Mouse (Mus musculus) embryonic facial prominence, embryonic 12.5 days (tissue): ENCODE measurements around the gene Dennd4c. TPM values are rescaled to one million over a fixed set of nuclear protein-coding genes. Genes with fewer than 3 reads are reported as not detected.

ENCODE experiments used
- ATAC-seq: fragments of 200-750 bp; cut with Nextera tagmentation; 2 replicates; pipeline ENCODE4 v1.8.0; 2017; ENCODE audit not compliant: insufficient number of reproducible peaks, insufficient read depth, low FRiP score, low TSS enrichment
- H3K27ac ChIP-seq: fragments of 300-500 bp; sonication (generic); 2 replicates; pipeline ENCODE4 v1.5.1; 2016; ENCODE audit warnings: mild to moderate bottlenecking
- H3K27me3 ChIP-seq: fragments of 300-500 bp; sonication (generic); 2 replicates; pipeline ENCODE4 v1.6.1; 2016; ENCODE audit warnings: mild to moderate bottlenecking, moderate library complexity
- H3K36me3 ChIP-seq: fragments of 300-500 bp; sonication (generic); 2 replicates; pipeline ENCODE4 v1.6.1; 2016; ENCODE audit warnings: mild to moderate bottlenecking
- H3K4me1 ChIP-seq: fragments of 300-500 bp; sonication (generic); 2 replicates; pipeline ENCODE4 v1.6.1; 2016
- H3K4me2 ChIP-seq: fragments of 300-500 bp; sonication (generic); replicated peaks from 2 replicates; pipeline ENCODE4 v1.6.1; 2016; ENCODE audit warnings: mild to moderate bottlenecking, moderate library complexity
- H3K4me3 ChIP-seq: fragments of 300-500 bp; sonication (generic); 2 replicates; pipeline ENCODE4 v1.5.1; 2016; ENCODE audit warnings: mild to moderate bottlenecking
- H3K9ac ChIP-seq: fragments of 300-500 bp; sonication (generic); 2 replicates; pipeline ENCODE4 v1.6.1; 2016; ENCODE audit warnings: mild to moderate bottlenecking, moderate library complexity
- H3K9me3 ChIP-seq: fragments of 300-500 bp; sonication (generic); 2 replicates; pipeline ENCODE4 v1.6.1; 2016; ENCODE audit warnings: mild to moderate bottlenecking, moderate library complexity
- WGBS: fragments of 180-500 bp; shearing (Covaris S2); methylation state at CpG from one replicate; pipeline ENCODE4 v1.1.7; 2016; 5-methylcytosine and 5-hydroxymethylcytosine counted together
- polyA plus RNA-seq: library from polyadenylated mRNA; unstranded; fragments of >200 nt; fragmentation: Nextera tagmentation; extraction: Ambion mirVana; gene quantifications from 2 replicates; pipeline ENCODE4 v1.2.1, GENCODE M21; 2016

Dennd4c gene
- polyA plus RNA-seq, 1 experiment from 2014 or later = 9.2 TPM

DNA sequence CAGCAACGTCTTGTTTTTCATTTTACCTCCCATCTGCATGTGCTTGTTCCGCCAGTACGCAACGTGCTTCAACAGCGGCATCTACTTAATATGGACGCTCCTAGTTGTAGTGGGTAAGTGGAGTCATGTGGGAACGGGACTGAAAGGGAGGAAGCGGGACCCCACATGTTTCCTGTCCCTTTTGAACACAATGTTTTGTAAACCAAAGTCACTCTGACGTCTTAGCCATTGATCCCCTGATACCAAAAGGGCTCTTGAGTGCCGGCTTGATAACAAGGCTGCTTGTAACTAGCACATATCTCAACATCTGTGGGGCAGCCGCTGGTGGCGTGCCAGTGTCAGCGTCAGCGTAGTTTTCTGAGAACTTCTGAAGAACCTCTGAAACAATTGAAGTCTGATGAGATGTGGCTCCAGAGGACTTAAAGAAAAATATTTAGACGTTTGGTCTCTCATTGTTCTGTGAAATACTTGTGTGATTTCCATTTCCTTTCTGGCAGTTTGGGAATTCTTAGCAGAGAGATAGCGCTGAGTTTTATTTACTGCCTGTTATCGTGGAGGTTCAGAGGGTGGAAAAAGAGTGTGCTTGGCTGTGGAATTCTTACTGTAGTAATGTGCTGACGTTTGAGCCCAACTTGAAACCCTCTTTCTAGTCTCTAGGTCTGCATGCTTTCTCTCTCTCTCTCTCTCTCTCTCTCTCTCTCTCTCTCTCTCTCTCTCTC is 138.0 kb downstream of the Dennd4c start:
- Histone ChIP-seq H3K9me3 (no peaks in the 10 kb centered on the region), H3K9ac (no peak overlapping the region), H3K4me3 (peak overlapping the region; percentile 18), H3K27ac (no peak overlapping the region), H3K36me3 (no peaks in the 10 kb centered on the region), H3K4me1 (no peaks in the 10 kb centered on the region), H3K27me3 (no peaks in the 10 kb centered on the region), H3K4me2 (peak overlapping the region; percentile 38)
- WGBS = 33% methylated on average over 18 of the region's 18 CpGs
- no peak for ATAC-seq

DNA sequence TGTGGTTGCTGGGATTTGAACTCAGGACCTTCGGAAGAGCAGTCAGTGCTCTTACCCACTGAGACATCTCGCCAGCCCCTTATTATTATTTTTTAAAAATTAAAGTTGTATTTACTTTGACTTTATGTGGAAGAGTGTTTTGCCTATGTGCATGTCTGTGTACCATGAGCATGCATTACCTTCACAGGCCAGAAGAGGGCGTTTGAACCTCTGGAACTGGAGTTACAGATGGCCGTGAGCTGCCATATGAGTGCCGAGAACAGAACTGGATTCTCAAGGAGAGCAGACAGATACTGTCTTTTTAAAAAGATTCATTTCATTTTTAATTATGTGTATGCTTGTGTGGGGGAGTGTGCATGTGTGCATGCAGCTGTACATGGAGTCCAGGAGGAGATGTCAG is 139.5 kb downstream of the Dennd4c start:
- Histone ChIP-seq H3K4me1 (no peaks in the 10 kb centered on the region), H3K27me3 (no peaks in the 10 kb centered on the region), H3K9me3 (no peaks in the 10 kb centered on the region), H3K9ac (no peak overlapping the region), H3K4me3 (no peak overlapping the region), H3K4me2 (no peak overlapping the region), H3K27ac (no peak overlapping the region), H3K36me3 (no peaks in the 10 kb centered on the region)
- 68% methylated on average over 5 of the region's 5 CpGs for WGBS
- no peak for ATAC-seq

DNA sequence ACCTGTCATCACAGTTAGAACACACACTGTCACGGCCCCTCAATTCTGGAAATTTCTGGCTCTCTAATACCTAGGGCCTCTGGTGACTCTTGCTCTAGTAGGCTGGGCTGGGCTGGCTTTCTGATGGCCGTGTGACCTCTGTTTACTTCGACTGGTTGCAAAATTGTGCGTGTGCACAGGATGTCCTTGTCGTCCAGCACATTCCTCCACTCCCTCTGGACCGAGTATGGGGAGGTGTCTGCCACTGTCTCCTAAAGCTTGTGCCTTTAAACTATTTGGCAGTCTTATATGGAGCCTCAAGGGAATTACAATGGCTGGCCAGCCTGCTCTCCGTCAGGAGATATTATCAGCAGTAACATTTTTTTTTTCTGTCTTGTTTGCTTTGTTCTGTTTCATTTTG is 149.1 kb downstream of the Dennd4c start:
- Histone ChIP-seq H3K4me3 (no peak overlapping the region), H3K27me3 (no peaks in the 10 kb centered on the region), H3K4me2 (no peak overlapping the region), H3K27ac (no peak overlapping the region), H3K9ac (no peak overlapping the region), H3K9me3 (no peaks in the 10 kb centered on the region), H3K36me3 (no peaks in the 10 kb centered on the region), H3K4me1 (0 out of 2 replicates have a peak, but pooled peaks cover 2% of the 10 kb centered on the region)
- 73% methylated on average over 7 of the region's 7 CpGs for whole genome bisulfite sequencing
- ATAC-seq = no peak

DNA sequence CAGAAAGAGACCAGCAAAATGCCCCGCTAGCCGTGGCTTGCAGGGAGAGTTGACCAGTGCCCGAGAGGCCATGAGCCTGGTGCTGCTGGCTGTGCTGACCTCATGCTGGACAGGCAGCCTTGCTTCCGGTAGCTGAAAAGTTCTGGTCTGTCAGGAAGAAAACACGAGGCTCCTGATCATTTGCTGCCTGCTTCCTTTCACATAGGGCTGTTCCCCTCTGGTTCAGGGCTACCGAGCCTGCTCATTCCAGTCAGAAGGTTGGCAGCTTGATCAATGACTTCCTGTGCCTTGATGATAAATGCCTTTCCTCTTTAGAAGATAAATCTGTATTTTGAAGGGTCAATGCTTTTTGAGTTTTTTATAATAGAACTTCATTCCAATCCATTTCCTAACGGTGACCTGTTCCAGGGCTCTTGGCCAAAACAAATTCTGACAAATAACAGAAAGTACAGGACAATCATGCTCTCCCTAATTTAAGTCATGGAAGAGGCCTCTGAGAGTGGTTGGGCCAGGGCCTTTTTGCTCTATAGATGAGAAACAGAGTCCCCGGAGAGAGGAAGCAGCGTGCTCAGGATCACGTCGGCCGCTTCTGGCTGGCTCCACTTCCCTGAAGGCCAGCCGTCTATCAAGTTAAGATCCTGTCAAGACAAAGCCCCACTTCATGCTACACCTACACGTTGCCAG is 150.6 kb downstream of the Dennd4c start:
- Histone ChIP-seq H3K27ac (no peak overlapping the region; the same call in 1 of the 2 replicates), H3K4me1 (0 out of 2 replicates have a peak, but pooled peaks cover 2% of the 10 kb centered on the region), H3K9me3 (no peaks in the 10 kb centered on the region), H3K4me3 (no peak overlapping the region), H3K9ac (no peak overlapping the region), H3K4me2 (no peak overlapping the region), H3K36me3 (no peaks in the 10 kb centered on the region), H3K27me3 (no peaks in the 10 kb centered on the region)
- no peak for ATAC-seq
- 46% methylated on average over 14 of the region's 14 CpGs for WGBS

Other genes starting within 250 kb of the Dennd4c start
- not detected in 2 replicates for gene Saxo1, start 190.2 kb upstream of the Dennd4c start, polyA plus RNA-seq
- gene Rraga, start 172.9 kb upstream of the Dennd4c start, polyA plus RNA-seq = 66.4 and 71.8 TPM in 2 replicates
- 18.1 and 21.9 TPM in 2 replicates for gene Haus6, start 136.5 kb upstream of the Dennd4c start, polyA plus RNA-seq
- gene Plin2, start 78.5 kb upstream of the Dennd4c start, polyA plus RNA-seq = 71.7 and 72.4 TPM in 2 replicates
- 599 and 634 TPM in 2 replicates for gene Rps6, start 108.9 kb downstream of the Dennd4c start, polyA plus RNA-seq
- gene Acer2, start 125.8 kb downstream of the Dennd4c start, polyA plus RNA-seq = 14.7 and 15.5 TPM in 2 replicates